Mouse (Mus musculus) bone marrow, adult 2 months (tissue): ENCODE results near the gene Atp2b4.

Experiments used
- CTCF ChIP-seq: fragments of 200-500 bp; IDR thresholded peaks from 2 replicates; pipeline ENCODE4 v1.5.1; 2011; ENCODE audit warnings: low read length, control low read depth; ENCODE audit not compliant: control insufficient read depth, insufficient read depth
- POLR2A ChIP-seq: fragments of 200-500 bp; IDR thresholded peaks from 2 replicates; pipeline ENCODE4 v1.6.1; 2011; ENCODE audit warnings: low read depth, mild to moderate bottlenecking, control low read depth, low read length, borderline replicate concordance; ENCODE audit not compliant: control insufficient read depth

DNA sequence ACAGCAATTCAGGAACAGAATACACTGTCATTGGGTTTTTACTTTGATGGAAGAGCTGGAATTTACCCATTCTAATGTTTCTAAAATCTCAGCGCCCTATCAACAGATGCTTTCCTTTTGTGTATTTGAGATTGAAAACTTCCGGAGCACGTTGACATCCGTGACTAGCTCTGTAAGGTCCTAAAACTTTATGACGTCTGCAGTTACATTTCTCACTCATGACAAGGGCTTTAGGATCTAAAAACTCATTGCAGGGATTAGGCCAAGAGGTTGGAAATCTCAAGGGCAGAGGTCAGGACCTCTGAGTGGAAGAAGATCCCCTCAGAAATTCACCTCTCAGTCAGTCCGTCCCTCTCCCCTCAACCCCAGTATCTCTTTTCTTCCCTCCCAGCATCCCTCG, 112.5 kb downstream of the Atp2b4 start:
- TF ChIP-seq POLR2A (no peak), CTCF (no peak)
